Mouse (Mus musculus) myocyte (in vitro differentiated cells): ENCODE measurements at regions not wholly inside any gene's neighbourhood (a gene's known extent, or its start where the extent isn't known, plus 50 kb on each side); places are given as distances from the start of the nearest gene placed in this dataset.

Experiments used
- E2F4 ChIP-seq: IDR thresholded peaks from one replicate; pipeline ENCODE4 v1.6.1; 2011; ENCODE audit warnings: mild to moderate bottlenecking, control low read depth, moderate library complexity; ENCODE audit not compliant: insufficient read depth
- MYOD1 ChIP-seq, 3 experiments: IDR thresholded peaks; one replicate each; pipeline ENCODE4 v1.6.1; 2011; ENCODE audit warnings: control low read depth in 2 of 3, low read depth in 2 of 3, mild to moderate bottlenecking in 2 of 3, moderate library complexity in 1 of 3; ENCODE audit not compliant: insufficient read length in 2 of 3, control insufficient read depth in 1 of 3

GRCm38 (mm10) chr5:102206953-102207352, 137.2 kb upstream of the Wdfy3 start:
- TF ChIP-seq E2F4 (no peak), MYOD1 (IDR thresholded peaks at IDR 0.05; ENCODE audit: control insufficient read depth in 1 of 3, insufficient read length in 2 of 3, low read depth in 2 of 3) (no peak)
